Mouse (Mus musculus) liver, embryonic 13.5 days (tissue): Measurements from ENCODE around the gene Jup. TPM values are rescaled to one million over a fixed set of nuclear protein-coding genes. Genes with fewer than 3 reads are reported as not detected.
A peak's percentile ranks its signal among the peaks of the same experiment; 100 is the strongest.
"Not testable (repeated sequence)": the region's sequence is repeated elsewhere in the genome, so short reads cannot be mapped to it uniquely, and the experiment has no call there.

Experiments
- ATAC-seq: fragments of 200-750 bp; cut with Nextera tagmentation; 2 replicates; pipeline ENCODE4 v1.8.0; 2017; ENCODE audit warnings: low read depth, mild to moderate bottlenecking, moderate number of reproducible peaks, moderate library complexity
- DNase-seq: peaks from one replicate; pipeline ENCODE4 v3.0.0; 2022
- H3K27ac ChIP-seq: fragments of 300-500 bp; sonication (generic); 2 replicates; pipeline ENCODE4 v1.5.1; 2015; ENCODE audit warnings: moderate library complexity, mild to moderate bottlenecking, inconsistent platforms
- H3K27me3 ChIP-seq: fragments of 300-500 bp; sonication (generic); 2 replicates; pipeline ENCODE4 v1.6.1; 2015; ENCODE audit warnings: mild to moderate bottlenecking, inconsistent platforms
- H3K36me3 ChIP-seq: fragments of 300-500 bp; sonication (generic); 2 replicates; pipeline ENCODE4 v1.6.1; 2015; ENCODE audit warnings: mild to moderate bottlenecking, inconsistent platforms
- H3K4me1 ChIP-seq: fragments of 300-500 bp; sonication (generic); replicated peaks from 2 replicates; pipeline ENCODE4 v1.6.1; 2015; ENCODE audit warnings: inconsistent platforms
- H3K4me2 ChIP-seq: fragments of 300-500 bp; sonication (generic); 2 replicates; pipeline ENCODE4 v1.6.1; 2015; ENCODE audit warnings: inconsistent platforms, mild to moderate bottlenecking, moderate library complexity
- H3K4me3 ChIP-seq: fragments of 300-500 bp; sonication (generic); replicated peaks from 2 replicates; pipeline ENCODE4 v1.5.1; 2015; ENCODE audit warnings: mild to moderate bottlenecking, inconsistent platforms
- H3K9ac ChIP-seq: fragments of 300-500 bp; sonication (generic); 2 replicates; pipeline ENCODE4 v1.6.1; 2015; ENCODE audit warnings: mild to moderate bottlenecking, inconsistent platforms
- H3K9me3 ChIP-seq: fragments of 300-500 bp; sonication (generic); replicated peaks from 2 replicates; pipeline ENCODE4 v1.6.1; 2016; ENCODE audit warnings: inconsistent platforms
- WGBS: fragments of 180-500 bp; shearing (Covaris S2); methylation state at CpG from one replicate; pipeline ENCODE4 v1.1.7; 2015; ENCODE audit not compliant: insufficient replicate concordance; 5-methylcytosine and 5-hydroxymethylcytosine counted together
- polyA plus RNA-seq: library from polyadenylated mRNA; unstranded; fragments of >200 nt; fragmentation: Nextera tagmentation; extraction: Ambion mirVana; gene quantifications from 2 replicates; pipeline ENCODE4 v1.2.1, GENCODE M21; 2015

Gene Jup
- polyA plus RNA-seq, 1 experiment from 2014 or later, result 13.2 TPM

DNA sequence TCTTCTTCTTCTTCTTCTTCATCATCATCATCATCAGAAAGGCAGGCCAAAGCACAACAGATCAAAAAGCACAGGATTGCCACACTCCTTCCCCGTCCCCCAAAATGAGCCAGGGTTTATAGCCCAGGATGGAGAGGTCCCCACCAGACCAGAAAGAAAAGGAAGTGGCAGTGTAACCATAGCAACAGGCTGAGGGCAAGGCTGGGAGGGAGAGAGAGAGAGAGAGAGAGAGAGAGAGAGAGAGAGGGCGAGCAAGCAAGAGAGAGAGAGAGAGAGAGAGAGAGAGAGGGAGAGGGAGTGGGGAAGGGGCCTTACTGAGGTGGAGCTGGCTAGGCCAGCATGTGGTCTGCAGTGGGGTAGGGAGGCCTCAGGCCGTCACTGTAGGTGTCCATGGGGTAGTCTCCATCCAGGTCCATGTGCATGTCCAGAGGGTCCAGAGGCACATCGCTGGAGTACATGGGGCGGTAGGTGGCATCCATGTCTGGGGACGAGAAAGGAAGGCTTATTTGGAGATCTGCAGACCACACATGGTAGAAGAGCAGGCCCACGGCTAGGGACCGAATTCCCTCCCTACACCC is 25.5 kb downstream of the Jup start:
- Histone ChIP-seq H3K27me3 (no peaks in the 10 kb centered on the region), H3K36me3 (peaks cover 38% of the 10 kb centered on the region), H3K4me2 (no peak overlapping the region)

DNA sequence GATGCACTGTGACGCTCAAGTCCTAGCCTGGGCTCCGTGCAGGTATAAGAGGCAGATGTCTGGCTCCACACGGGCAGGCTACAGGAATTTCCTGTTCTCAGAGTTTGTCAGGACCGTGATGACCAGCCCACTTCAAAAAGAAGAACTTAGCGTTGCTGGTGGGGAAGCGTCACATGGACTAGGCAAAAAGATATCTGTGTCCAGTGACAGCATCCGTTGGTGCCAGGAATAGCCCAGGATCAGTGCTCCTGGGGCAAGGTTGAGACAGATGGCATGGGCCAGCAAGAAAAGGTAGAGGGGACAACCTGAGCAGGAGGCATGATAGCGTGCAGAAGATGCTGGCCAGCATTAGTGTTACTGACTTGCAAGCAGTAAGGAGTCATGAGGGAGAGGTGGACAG is 27.7 kb downstream of the Jup start:
- no peak for DNase-seq
- ATAC-seq, result no peak
- Histone ChIP-seq H3K9ac (no peak overlapping the region), H3K9me3 (no peaks in the 10 kb centered on the region), H3K27ac (no peak overlapping the region), H3K4me3 (no peak overlapping the region), H3K4me2 (no peak overlapping the region), H3K4me1 (no peaks in the 10 kb centered on the region), H3K27me3 (no peaks in the 10 kb centered on the region), H3K36me3 (peaks cover 22% of the 10 kb centered on the region)
- 30% methylated on average over 8 of the region's 8 CpGs for WGBS

More for the DNA sequence above, 25.5 kb downstream of the Jup start:
- H3K9me3 ChIP-seq, result no peaks in the 10 kb centered on the region
- H3K9ac ChIP-seq, result no peak overlapping the region
- 63% methylated on average over 8 of the region's 8 CpGs for WGBS
- H3K27ac ChIP-seq, result no peak overlapping the region
- ATAC-seq, result no peak; the same call in 1 of the 2 replicates
- no peaks in the 10 kb centered on the region for H3K4me1 ChIP-seq
- no peak for DNase-seq
- no peak overlapping the region for H3K4me3 ChIP-seq

DNA sequence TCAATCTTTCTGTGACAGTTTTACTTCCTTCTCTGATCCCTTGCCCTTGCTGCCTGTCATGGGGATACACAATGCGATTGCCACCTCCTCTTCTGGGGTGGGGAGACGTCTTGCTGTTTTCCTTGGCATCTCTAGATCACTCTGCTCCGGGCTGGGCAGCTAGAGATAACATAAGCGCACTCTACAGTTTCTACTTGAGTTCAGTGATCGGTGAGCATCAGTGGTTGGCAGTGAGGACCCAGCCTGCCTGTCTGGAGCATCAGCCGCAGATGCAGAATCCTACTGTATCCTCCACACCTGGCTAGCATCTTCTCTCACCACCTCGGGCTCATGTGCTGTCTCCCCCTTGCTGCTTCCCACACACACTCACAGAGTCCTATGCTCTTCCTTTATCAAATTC is 28.4 kb downstream of the Jup start:
- H3K36me3 ChIP-seq, result peaks cover 20% of the 10 kb centered on the region
- H3K27ac ChIP-seq, result no peak overlapping the region
- 60% methylated on average over 7 of the region's 7 CpGs for WGBS

DNA sequence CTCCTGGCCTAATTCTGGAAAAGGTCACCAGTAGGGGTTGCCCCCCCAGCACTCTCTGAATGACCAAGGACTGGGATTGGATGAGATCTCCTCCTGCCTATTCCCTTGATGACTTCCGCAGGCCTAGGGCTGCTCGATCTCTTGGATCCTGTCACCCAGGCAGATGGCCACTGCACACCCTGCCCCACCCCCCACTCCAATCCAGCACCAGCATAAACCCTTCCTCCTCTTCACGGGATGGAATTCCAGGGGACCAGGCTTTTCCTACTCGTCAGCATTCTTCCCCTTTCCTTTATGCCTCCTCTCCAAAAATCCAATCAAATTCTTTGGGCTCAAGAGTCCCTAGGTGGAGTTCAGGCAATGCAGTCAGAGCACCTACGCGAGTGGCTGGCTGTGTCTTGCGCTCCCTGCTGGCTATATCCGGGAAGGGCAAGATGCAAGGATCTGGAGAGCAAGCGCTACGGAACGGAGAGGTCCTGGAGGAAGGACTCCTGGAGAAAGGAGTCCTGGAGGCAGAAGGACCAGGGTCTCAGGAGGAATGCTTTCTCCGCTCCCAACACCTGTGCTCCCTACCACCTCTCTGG is 34.5 kb downstream of the Jup start:
- Histone ChIP-seq H3K9me3 (no peaks in the 10 kb centered on the region), H3K4me1 (no peaks in the 10 kb centered on the region), H3K4me2 (no peak overlapping the region), H3K27me3 (peaks cover 34% of the 10 kb centered on the region), H3K36me3 (no peaks in the 10 kb centered on the region), H3K9ac (no peak overlapping the region), H3K4me3 (no peak overlapping the region), H3K27ac (no peak overlapping the region)
- peak; percentile 24 for DNase-seq
- WGBS, result 15% methylated on average over 12 of the region's 12 CpGs
- no peak for ATAC-seq

More for the DNA sequence above, 28.4 kb downstream of the Jup start:
- no peak for DNase-seq
- Histone ChIP-seq H3K27me3 (peaks cover 2% of the 10 kb centered on the region; the same call in 1 of the 2 replicates), H3K9ac (no peak overlapping the region), H3K4me3 (no peak overlapping the region), H3K4me1 (no peaks in the 10 kb centered on the region), H3K4me2 (no peak overlapping the region), H3K9me3 (no peaks in the 10 kb centered on the region)
- ATAC-seq, result no peak

DNA sequence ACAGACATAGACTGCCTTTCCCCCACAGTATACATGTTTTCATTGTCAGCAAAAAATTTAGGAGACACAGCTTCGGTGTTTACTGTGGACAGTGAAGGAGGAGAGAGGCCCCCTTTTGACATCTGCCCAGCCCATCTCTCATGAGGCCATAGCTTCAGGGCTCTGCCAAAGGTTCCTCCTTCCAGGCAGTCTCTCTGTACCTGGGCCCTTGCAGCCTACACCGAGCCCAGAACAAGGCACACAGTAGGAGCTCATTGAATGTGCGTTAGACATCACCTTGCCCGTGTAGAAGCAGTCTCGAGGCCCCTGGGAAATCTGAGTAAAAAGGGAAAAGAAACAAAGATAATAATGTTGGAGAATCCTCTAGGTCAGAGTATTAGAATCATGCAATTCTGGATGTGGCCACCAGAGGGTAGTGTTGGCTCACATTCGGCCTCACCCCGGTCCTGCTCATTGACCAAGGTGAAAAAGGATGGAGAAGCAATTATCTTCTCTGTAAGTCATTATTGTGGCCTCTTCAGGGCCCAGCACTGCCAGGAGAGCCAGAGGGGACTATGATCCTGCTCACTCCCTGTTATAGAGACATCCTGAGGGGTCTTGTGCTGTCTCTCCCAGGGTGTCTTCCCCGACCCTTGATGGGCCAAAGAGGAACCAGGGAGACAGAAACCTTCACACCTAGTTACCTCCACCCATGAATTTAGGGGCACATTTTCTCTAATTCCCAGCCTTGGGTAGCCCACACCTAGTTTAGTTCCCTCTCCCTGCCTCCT is 35.2 kb downstream of the Jup start:
- Histone ChIP-seq H3K9me3 (no peaks in the 10 kb centered on the region), H3K27me3 (peaks cover 40% of the 10 kb centered on the region), H3K36me3 (no peaks in the 10 kb centered on the region), H3K27ac (no peak overlapping the region), H3K4me1 (no peaks in the 10 kb centered on the region), H3K4me2 (no peak overlapping the region), H3K4me3 (no peak overlapping the region), H3K9ac (no peak overlapping the region)
- no peak; the same call in 1 of the 2 replicates for ATAC-seq
- 14% methylated on average over 8 of the region's 8 CpGs for WGBS
- DNase-seq, result peak; percentile 37

DNA sequence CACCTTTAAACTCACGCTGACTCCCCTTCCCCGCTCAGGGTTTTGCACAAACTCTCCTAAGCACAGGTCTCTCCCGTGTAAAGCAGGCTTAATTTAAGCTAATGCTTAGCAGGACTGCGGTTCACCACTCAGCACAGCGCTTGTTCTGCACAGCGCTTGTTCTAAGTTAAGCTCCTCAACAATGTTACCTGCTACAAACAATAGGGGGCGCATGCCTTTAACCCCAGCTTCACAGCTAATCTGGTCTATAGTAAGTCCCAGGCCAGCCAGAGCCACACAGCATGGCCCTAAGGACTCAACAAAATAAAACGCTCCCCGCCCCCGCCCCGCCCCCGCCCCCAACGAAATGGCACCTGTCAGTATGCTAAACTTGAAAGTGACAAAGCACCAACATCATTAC is 36.5 kb downstream of the Jup start:
- not testable (repeated sequence) for H3K27ac ChIP-seq, H3K4me3 ChIP-seq

DNA sequence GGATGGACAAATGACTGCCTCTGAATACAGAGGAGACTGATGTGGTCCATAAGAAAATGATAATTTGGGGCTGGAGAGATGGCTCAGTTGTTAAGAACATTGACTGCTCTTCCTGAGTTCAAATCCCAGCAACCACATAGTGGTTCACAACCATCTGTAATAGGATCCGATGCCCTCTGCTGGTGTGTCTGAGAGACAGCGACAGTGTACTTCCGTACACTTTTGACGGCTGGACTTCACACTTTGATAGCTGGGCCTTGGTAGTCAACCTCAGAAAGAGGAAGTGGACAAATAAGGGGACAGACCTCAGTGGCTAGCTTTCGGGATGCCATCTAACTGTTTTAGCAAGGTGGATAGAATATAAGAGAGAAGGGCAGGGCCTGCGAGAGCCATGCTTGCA is 37.4 kb downstream of the Jup start:
- no peak overlapping the region for H3K4me2 ChIP-seq
- WGBS, result 35% methylated on average over 6 of the region's 6 CpGs
- DNase-seq (no peak), ATAC-seq (no peak)
- H3K36me3 ChIP-seq, result no peaks in the 10 kb centered on the region
- H3K9ac ChIP-seq, result no peak overlapping the region
- no peak overlapping the region for H3K27ac ChIP-seq
- H3K4me3 ChIP-seq, result no peak overlapping the region
- peaks cover 12% of the 10 kb centered on the region for H3K4me1 ChIP-seq
- H3K9me3 ChIP-seq, result no peaks in the 10 kb centered on the region
- peaks cover 63% of the 10 kb centered on the region for H3K27me3 ChIP-seq

More for the DNA sequence above, 36.5 kb downstream of the Jup start:
- H3K27me3 ChIP-seq, result peaks cover 54% of the 10 kb centered on the region
- not testable (repeated sequence) for H3K36me3 ChIP-seq, H3K9me3 ChIP-seq, H3K4me2 ChIP-seq, H3K4me1 ChIP-seq, DNase-seq, H3K9ac ChIP-seq
- no CpG with 5 or more reads among the region's 13 CpGs for WGBS
- ATAC-seq, result peak; percentile 43

DNA sequence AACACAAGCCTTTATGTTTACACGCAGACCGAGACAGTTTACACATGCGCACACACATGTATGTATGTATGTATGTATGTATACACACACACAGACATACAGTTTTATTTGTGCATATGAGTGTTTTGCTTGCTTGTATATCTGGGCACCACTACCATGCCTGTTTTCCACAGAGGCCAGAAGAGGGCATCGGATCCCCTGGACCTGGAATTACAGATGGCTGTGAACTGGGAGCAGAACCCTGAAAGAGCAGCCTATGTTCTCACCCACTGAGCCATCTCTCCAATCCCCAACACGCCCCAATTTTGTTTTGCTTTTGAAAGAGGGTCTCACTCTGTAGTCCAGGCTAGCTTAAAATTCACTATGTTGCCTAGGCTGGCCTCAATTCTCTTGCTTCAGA is 40.2 kb downstream of the Jup start:
- peaks cover 17% of the 10 kb centered on the region for H3K4me1 ChIP-seq
- H3K4me3 ChIP-seq, result no peak overlapping the region
- ATAC-seq (no peak), DNase-seq (no peak)
- whole genome bisulfite sequencing, result 50% methylated on average over 5 of the region's 5 CpGs
- no peaks in the 10 kb centered on the region for H3K9me3 ChIP-seq
- no peaks in the 10 kb centered on the region for H3K36me3 ChIP-seq
- H3K27ac ChIP-seq, result no peak overlapping the region
- H3K4me2 ChIP-seq, result no peak overlapping the region
- no peak overlapping the region for H3K9ac ChIP-seq
- peaks cover 83% of the 10 kb centered on the region for H3K27me3 ChIP-seq

DNA sequence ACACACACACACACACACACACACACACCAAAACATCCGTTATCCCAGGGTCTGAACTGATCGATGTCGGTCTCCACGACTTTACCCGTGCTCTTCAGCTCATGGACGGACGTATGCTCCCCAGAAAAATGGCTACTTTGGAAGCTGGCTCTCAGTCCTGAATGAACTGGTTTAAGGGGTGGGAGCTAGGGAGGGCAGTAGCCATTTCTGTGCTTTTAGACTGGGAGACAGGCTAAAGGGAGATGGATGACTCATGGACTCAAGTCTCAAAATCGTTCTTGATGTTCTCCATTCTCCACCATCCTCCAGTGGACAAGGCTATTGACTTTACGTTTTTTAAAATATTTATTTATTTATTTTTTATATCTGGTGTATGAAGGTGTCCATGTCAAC is 40.7 kb downstream of the Jup start:
- Histone ChIP-seq H3K27me3 (peaks cover 89% of the 10 kb centered on the region), H3K27ac (no peak overlapping the region), H3K4me2 (peak overlapping the region; percentile 81; the same call in 1 of the 2 replicates), H3K4me1 (peaks cover 17% of the 10 kb centered on the region), H3K9ac (no peak overlapping the region), H3K36me3 (no peaks in the 10 kb centered on the region), H3K9me3 (no peaks in the 10 kb centered on the region), H3K4me3 (no peak overlapping the region)
- DNase-seq (no peak), ATAC-seq (no peak)
- 29% methylated on average over 9 of the region's 9 CpGs for WGBS

DNA sequence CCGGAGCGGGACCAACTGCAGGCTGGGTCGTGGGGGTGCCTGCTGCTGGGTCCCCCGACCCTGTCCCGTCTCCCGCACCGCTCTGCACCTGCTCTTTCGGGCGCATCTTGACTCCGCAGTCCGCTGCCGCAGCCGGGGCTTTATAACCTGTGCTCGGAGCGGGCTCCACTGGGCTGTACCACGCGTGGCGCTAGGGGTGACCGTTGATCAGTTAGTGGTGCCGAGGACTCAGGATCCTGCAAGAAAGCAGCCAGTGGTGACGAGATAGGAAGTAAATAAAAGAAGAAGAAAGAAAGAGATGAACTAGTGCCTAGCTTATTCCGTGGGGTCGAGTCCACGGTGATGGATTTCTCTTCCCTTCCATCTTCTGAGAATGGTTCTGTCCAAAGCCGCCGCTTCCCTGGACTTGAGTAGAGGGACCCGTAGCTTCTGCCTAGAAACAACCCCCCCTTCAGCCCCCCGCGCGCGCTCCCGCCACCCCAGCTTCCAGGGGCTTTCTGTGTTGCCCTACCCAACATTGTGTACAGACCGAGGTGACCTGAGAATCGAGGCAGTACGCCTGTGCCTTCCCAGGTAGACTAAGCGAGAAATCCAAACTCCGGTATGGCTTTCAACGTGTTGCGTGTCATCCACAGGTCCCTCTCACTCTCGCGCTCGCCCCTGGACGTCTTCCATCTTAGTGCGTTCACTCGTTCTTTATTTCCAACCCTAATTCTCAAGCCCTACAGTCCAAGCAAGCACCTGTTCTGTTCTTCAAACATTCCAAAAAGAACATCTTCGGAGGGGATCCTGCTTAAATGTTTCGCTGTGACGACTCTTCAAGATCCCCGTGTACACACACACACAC is 41.4 kb downstream of the Jup start, which contains the start of gene Hap1:
Gene Hap1 (minus strand): TSS at position 157 of the 847 bp plus-strand sequence.
- Histone ChIP-seq H3K4me3 (peak within 1 kb of the TSS; percentile 60), H3K4me1 (peaks cover 17% of the 10 kb centered on the region), H3K27ac (no peak within 1 kb of the TSS), H3K36me3 (no peaks in the 10 kb centered on the region), H3K4me2 (peak within 1 kb of the TSS; percentile 81), H3K9ac (peak within 1 kb of the TSS; percentile 29; the same call in 1 of the 2 replicates), H3K27me3 (peaks cover 95% of the 10 kb centered on the region), H3K9me3 (no peaks in the 10 kb centered on the region)
- no peak for DNase-seq
- 2% methylated on average over 49 of the region's 49 CpGs for WGBS
- peak; percentile 19; the same call in 1 of the 2 replicates for ATAC-seq
